In the genomic region with DNA sequence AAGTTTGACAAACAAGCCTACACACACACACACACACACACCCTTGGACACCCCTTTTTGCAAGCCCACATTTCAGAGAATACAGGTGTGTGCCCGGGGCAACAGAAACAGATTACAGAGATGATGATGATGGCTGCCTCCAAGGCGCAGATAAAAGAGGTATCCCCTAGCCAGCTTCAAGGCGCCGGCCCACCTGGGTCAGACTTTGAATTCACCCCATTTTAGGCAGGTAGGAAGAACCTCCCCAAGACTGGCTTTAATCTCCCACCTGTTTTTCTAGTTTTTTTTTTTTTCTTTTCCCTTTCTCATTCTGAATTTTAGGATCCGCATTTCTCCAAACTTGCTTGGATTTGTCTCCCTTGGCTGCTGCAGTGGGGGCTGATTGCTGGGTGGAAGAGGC, we compare ENCODE assay signal across 8 mouse cellular contexts. TPM values are rescaled to one million over a fixed set of nuclear protein-coding genes. Genes with fewer than 3 reads are reported as not detected.
DNase-seq lines count a peak whose midpoint lies in the region; ATAC-seq and TF ChIP-seq lines count a peak whose summit lies in the region.

No protein-coding gene starts in this region.

- H3K4me3 ChIP-seq in left cerebral cortex, adult 2 months = peak overlapping the region; percentile 93
- H3K4me3 ChIP-seq in embryonic facial prominence, embryonic 13.5 days = peak overlapping the region; percentile 86
- peak overlapping the region; percentile 83 for H3K4me3 ChIP-seq in intestine, embryonic 15.5 days (replicated peaks)
- peak overlapping the region; percentile 83 for H3K4me3 ChIP-seq in neural tube, embryonic 14.5 days (ENCODE audit: low read depth, low read length)

- H3K9ac ChIP-seq in embryonic facial prominence, embryonic 13.5 days = peak overlapping the region; percentile 86
- peak overlapping the region; percentile 86 for H3K9ac ChIP-seq in intestine, embryonic 15.5 days
- peak overlapping the region; percentile 83; the same call in 1 of the 2 replicates for H3K9ac ChIP-seq in neural tube, embryonic 14.5 days (replicated peaks; ENCODE audit: low read depth, low read length)

- H3K9me3 ChIP-seq in embryonic facial prominence, embryonic 13.5 days = no peaks in the 10 kb centered on the region
- no peaks in the 10 kb centered on the region for H3K9me3 ChIP-seq in intestine, embryonic 15.5 days
- no peaks in the 10 kb centered on the region for H3K9me3 ChIP-seq in neural tube, embryonic 14.5 days (ENCODE audit: control insufficient read depth, low read length)

- H3K4me1 ChIP-seq in embryonic facial prominence, embryonic 13.5 days = peaks cover 25% of the 10 kb centered on the region
- H3K4me1 ChIP-seq in intestine, embryonic 15.5 days (replicated peaks) = peaks cover 9% of the 10 kb centered on the region
- peaks cover 20% of the 10 kb centered on the region; the same call in 1 of the 2 replicates for H3K4me1 ChIP-seq in neural tube, embryonic 14.5 days (ENCODE audit: control insufficient read depth, insufficient read depth, low read length)

- H3K27me3 ChIP-seq in embryonic facial prominence, embryonic 13.5 days = no peaks in the 10 kb centered on the region
- H3K27me3 ChIP-seq in intestine, embryonic 15.5 days (replicated peaks) = no peaks in the 10 kb centered on the region
- no peaks in the 10 kb centered on the region for H3K27me3 ChIP-seq in neural tube, embryonic 14.5 days (ENCODE audit: control insufficient read depth, insufficient read depth, low read length)

- TF ChIP-seq CTCF in left cerebral cortex, adult 2 months (IDR thresholded peaks at IDR 0.05) = no peak

- no peak for ATAC-seq in embryonic facial prominence, embryonic 13.5 days (ENCODE audit: insufficient number of reproducible peaks, insufficient read depth, low FRiP score, low TSS enrichment, low read depth)
- no peak for ATAC-seq in intestine, embryonic 15.5 days
- ATAC-seq in neural tube, embryonic 14.5 days (ENCODE audit: low read depth) = no peak

- H3K4me2 ChIP-seq in embryonic facial prominence, embryonic 13.5 days = peak overlapping the region; percentile 84
- peak overlapping the region; percentile 86 for H3K4me2 ChIP-seq in intestine, embryonic 15.5 days (replicated peaks)
- H3K4me2 ChIP-seq in neural tube, embryonic 14.5 days (ENCODE audit: low read depth, low read length) = peak overlapping the region; percentile 88

- no peak for DNase-seq in left cerebral cortex, adult 2 months (ENCODE audit: extremely low spot score in 1 of 2, low spot score in 2 of 2)
- no peak for DNase-seq in left cerebral cortex, postnatal 36 days (ENCODE audit: low spot score in 2 of 2)
- no peak for DNase-seq in adrenal gland, adult 18-20 months (ENCODE audit: low spot score in 2 of 2)
- no peak for DNase-seq in kidney, postnatal 36 days
- DNase-seq in right cerebral cortex, adult 2 months (ENCODE audit: low spot score in 2 of 2) = no peak

- intact Hi-C loops in left cerebral cortex, adult 2 months (cut with DNase I) = loop anchor here (5.0 kb wide), 5 partner anchors 81 to 264 kb away; partner anchors contain the start of genes Cbr4 and Nek1
- intact Hi-C loops in left cerebral cortex, postnatal 36 days (cut with DNase I) = loop anchor here (5.0 to 10.0 kb wide), 3 partner anchors 132 to 264 kb away; partner anchors contain the start of gene Cbr4

- peak overlapping the region; percentile 87 for H3K27ac ChIP-seq in left cerebral cortex, adult 2 months
- H3K27ac ChIP-seq in embryonic facial prominence, embryonic 13.5 days = peak overlapping the region; percentile 85; the same call in 1 of the 2 replicates
- H3K27ac ChIP-seq in intestine, embryonic 15.5 days = peak overlapping the region; percentile 83
- no peak overlapping the region; the same call in 1 of the 2 replicates for H3K27ac ChIP-seq in neural tube, embryonic 14.5 days (ENCODE audit: low read depth, low read length)

- no peaks in the 10 kb centered on the region for H3K36me3 ChIP-seq in embryonic facial prominence, embryonic 13.5 days
- no peaks in the 10 kb centered on the region for H3K36me3 ChIP-seq in intestine, embryonic 15.5 days
- no peaks in the 10 kb centered on the region for H3K36me3 ChIP-seq in neural tube, embryonic 14.5 days (ENCODE audit: control insufficient read depth, insufficient read depth, low read length)

- WGBS in embryonic facial prominence, embryonic 13.5 days = 18% methylated on average over 5 of the region's 5 CpGs
- 27% methylated on average over 5 of the region's 5 CpGs for WGBS in intestine, embryonic 15.5 days
- WGBS in neural tube, embryonic 14.5 days = 31% methylated on average over 5 of the region's 5 CpGs

RNA-seq across cellular contexts. Expression of gene Sh3rf1, which starts 0.4 kb away (rescaled TPM):
- total RNA-seq in left cerebral cortex, adult 2 months (2021) = 10 to 100 TPM; 37.5 to 40.7 TPM
- total RNA-seq in left cerebral cortex, postnatal 36 days (2021) = 10 to 100 TPM; 37.5 to 37.8 TPM
- polyA plus RNA-seq in embryonic facial prominence, embryonic 13.5 days (2015; fragmentation: Nextera tagmentation; extraction: Ambion mirVana) = 14.9 and 16.1 TPM in 2 replicates
- 11.4 and 11.7 TPM in 2 replicates for polyA plus RNA-seq in intestine, embryonic 15.5 days (2015; fragmentation: Nextera tagmentation; extraction: Ambion mirVana)
- 24.0 and 25.5 TPM in 2 replicates for polyA plus RNA-seq in neural tube, embryonic 14.5 days (2014; fragmentation: Nextera tagmentation; extraction: Ambion mirVana)
- total RNA-seq in adrenal gland, adult 18-20 months (2021) = 1 to 10 TPM; 5.3 to 9.9 TPM
